Mouse (Mus musculus): ENCODE results near the gene Stxbp4. TPM values are rescaled to one million over a fixed set of nuclear protein-coding genes. Genes with fewer than 3 reads are reported as not detected.

The Stxbp4 gene
- total and polyA plus RNA-seq, 3 experiments, result 3.7 to 5.6 (median 4.6) TPM

- in situ Hi-C loops (cut with MboI; ENCODE audit: low pct_ligation_motif_present, low pct_unique_long_range_greater_than_20kb, low sequenced_read_pairs) (no loop called here), dilution Hi-C loops (cut with MboI; ENCODE audit: extremely low pct_ligation_motif_present, extremely low pct_unique_long_range_greater_than_20kb, low sequenced_read_pairs) (no loop called here)
- TF ChIP-seq KAT2A (IDR thresholded peaks at IDR 0.05; ENCODE audit: insufficient replicate concordance, low read length), result no peak
- Histone ChIP-seq H3K36me3 (replicated peaks in 1 of 2; ENCODE audit: control insufficient read depth in 1 of 2, insufficient read depth in 1 of 2, low read length in 1 of 2) (peaks cover 0 to 3% of the 10 kb centered on the region in 2 experiments), H3K9ac (ENCODE audit: insufficient read depth, low read depth) (no peak overlapping the region), H3K27ac (ENCODE audit: insufficient read depth, low read depth) (no peak overlapping the region), H3K4me2 (ENCODE audit: insufficient read depth, low read depth, poor library complexity, severe bottlenecking) (no peak overlapping the region), H3K79me2 (replicated peaks; ENCODE audit: control insufficient read depth, extremely low read depth, insufficient read depth, poor library complexity, severe bottlenecking) (no peaks in the 10 kb centered on the region), H3K9me3 (replicated peaks; ENCODE audit: low read length) (no peaks in the 10 kb centered on the region), H3K27me3 (replicated peaks) (no peaks in the 10 kb centered on the region), H3K4me1 (ENCODE audit: control insufficient read depth in 1 of 2, insufficient read depth in 2 of 2) (no peaks in the 10 kb centered on the region), H3K4me3 (replicated peaks in 1 of 3; ENCODE audit: low read depth in 2 of 3, low read length in 2 of 3, poor library complexity in 1 of 3) (no peak overlapping the region)
- DNase-seq (ENCODE audit: extremely low read depth), result no peak
These were observed 138.0 kb downstream of the Stxbp4 start for GRCm38 (mm10) chr11:90499918-90500317.

GRCm38 (mm10) chr11:90498461-90498860 lies 139.4 kb downstream of the Stxbp4 start:
- Histone ChIP-seq H3K9me3 (replicated peaks; ENCODE audit: low read length) (no peaks in the 10 kb centered on the region), H3K4me3 (replicated peaks in 1 of 3; ENCODE audit: low read depth in 2 of 3, low read length in 2 of 3, poor library complexity in 1 of 3) (no peak overlapping the region), H3K27ac (ENCODE audit: insufficient read depth, low read depth) (no peak overlapping the region), H3K9ac (ENCODE audit: insufficient read depth, low read depth) (no peak overlapping the region), H3K4me2 (ENCODE audit: insufficient read depth, low read depth, poor library complexity, severe bottlenecking) (no peak overlapping the region), H3K79me2 (replicated peaks; ENCODE audit: control insufficient read depth, extremely low read depth, insufficient read depth, poor library complexity, severe bottlenecking) (no peaks in the 10 kb centered on the region), H3K36me3 (replicated peaks in 1 of 2; ENCODE audit: control insufficient read depth in 1 of 2, insufficient read depth in 1 of 2, low read length in 1 of 2) (peaks cover 0 to 5% of the 10 kb centered on the region in 2 experiments), H3K27me3 (replicated peaks) (no peaks in the 10 kb centered on the region), H3K4me1 (ENCODE audit: control insufficient read depth in 1 of 2, insufficient read depth in 2 of 2) (no peaks in the 10 kb centered on the region)
- in situ Hi-C loops (cut with MboI; ENCODE audit: low pct_ligation_motif_present, low pct_unique_long_range_greater_than_20kb, low sequenced_read_pairs), result no loop called here
- TF ChIP-seq RAD21 (IDR thresholded peaks at IDR 0.05; ENCODE audit: low read depth, low read length) (no peak), ZKSCAN1 (IDR thresholded peaks at IDR 0.05; ENCODE audit: borderline replicate concordance, low read depth, low read length) (no peak), GABPA (IDR thresholded peaks at IDR 0.05; ENCODE audit: insufficient replicate concordance, low read depth, low read length) (no peak), TCF12 (IDR thresholded peaks at IDR 0.05; ENCODE audit: low read depth, low read length) (no peak), JUN (IDR thresholded peaks at IDR 0.05; ENCODE audit: insufficient read depth, low read depth, low read length) (no peak), CHD1 (IDR thresholded peaks at IDR 0.05; ENCODE audit: low read depth, low read length) (no peak), USF1 (IDR thresholded peaks at IDR 0.05; ENCODE audit: low read depth, low read length) (no peak)
- dilution Hi-C loops (cut with MboI; ENCODE audit: extremely low pct_ligation_motif_present, extremely low pct_unique_long_range_greater_than_20kb, low sequenced_read_pairs), result no loop called here
- DNase-seq (ENCODE audit: extremely low read depth), result no peak

GRCm38 (mm10) chr11:90494981-90495380 lies 142.9 kb downstream of the Stxbp4 start:
- dilution Hi-C loops (cut with MboI; ENCODE audit: extremely low pct_ligation_motif_present, extremely low pct_unique_long_range_greater_than_20kb, low sequenced_read_pairs), result no loop called here
- H3K27ac ChIP-seq (ENCODE audit: insufficient read depth, low read depth), result no peak overlapping the region
- H3K4me1 ChIP-seq (ENCODE audit: control insufficient read depth in 1 of 2, insufficient read depth in 2 of 2), result peaks cover 7 to 17% of the 10 kb centered on the region in 2 experiments
- TF ChIP-seq RAD21 (IDR thresholded peaks at IDR 0.05; ENCODE audit: low read depth, low read length), result no peak
- peaks cover 0 to 4% of the 10 kb centered on the region in 2 experiments for H3K36me3 ChIP-seq (replicated peaks in 1 of 2; ENCODE audit: control insufficient read depth in 1 of 2, insufficient read depth in 1 of 2, low read length in 1 of 2)
- no peak overlapping the region for H3K4me2 ChIP-seq (ENCODE audit: insufficient read depth, low read depth, poor library complexity, severe bottlenecking)
- in situ Hi-C loops (cut with MboI; ENCODE audit: low pct_ligation_motif_present, low pct_unique_long_range_greater_than_20kb, low sequenced_read_pairs), result no loop called here
- no peak overlapping the region for H3K9ac ChIP-seq (ENCODE audit: insufficient read depth, low read depth)
- DNase-seq (ENCODE audit: extremely low read depth), result no peak
- no peaks in the 10 kb centered on the region for H3K79me2 ChIP-seq (replicated peaks; ENCODE audit: control insufficient read depth, extremely low read depth, insufficient read depth, poor library complexity, severe bottlenecking)
- H3K27me3 ChIP-seq (replicated peaks), result no peaks in the 10 kb centered on the region
- no peak overlapping the region for H3K4me3 ChIP-seq (replicated peaks in 1 of 3; ENCODE audit: low read depth in 2 of 3, low read length in 2 of 3, poor library complexity in 1 of 3)
- no peaks in the 10 kb centered on the region for H3K9me3 ChIP-seq (replicated peaks; ENCODE audit: low read length)

Data from CH12.LX (cell line).